Mouse (Mus musculus) MEL (cell line): ENCODE measurements around the gene Lpxn. TPM values are rescaled to one million over a fixed set of nuclear protein-coding genes. Genes with fewer than 3 reads are reported as not detected.

Experiments used
- DNase-seq: peaks from one replicate; pipeline ENCODE4 v3.0.0; 2011; ENCODE audit warnings: low read depth, low spot score
- H3K27ac ChIP-seq: 2 replicates; pipeline ENCODE4 v1.5.1; 2012; ENCODE audit warnings: low read depth, mild to moderate bottlenecking, control low read depth, low read length, moderate library complexity; ENCODE audit not compliant: control insufficient read depth
- H3K27me3 ChIP-seq, 2 experiments: fragments of 150-350 bp in 1 of 2; sonication (generic) in 1 of 2; 2 replicates each; pipeline ENCODE4 v1.6.1; 2012; ENCODE audit warnings: low read length in 2 of 2, mild to moderate bottlenecking in 2 of 2, improper control_type of control experiment in 1 of 2, moderate library complexity in 1 of 2; ENCODE audit not compliant: insufficient read depth in 2 of 2, control insufficient read depth in 1 of 2
- H3K36me3 ChIP-seq, 2 experiments: 2 replicates each; pipeline ENCODE4 v1.6.1; 2012 to 2014; ENCODE audit warnings: low read length in 2 of 2, improper control_type of control experiment in 1 of 2, inconsistent platforms in 1 of 2, mild to moderate bottlenecking in 1 of 2; ENCODE audit not compliant: insufficient read depth in 2 of 2, control insufficient read depth in 1 of 2
- H3K4me1 ChIP-seq, 2 experiments: fragments of 150-350 bp in 1 of 2; sonication (generic) in 1 of 2; 2 replicates each; pipeline ENCODE4 v1.6.1; 2012; ENCODE audit warnings: low read length in 2 of 2, improper control_type of control experiment in 1 of 2, mild to moderate bottlenecking in 1 of 2; ENCODE audit not compliant: insufficient read depth in 2 of 2, control insufficient read depth in 1 of 2
- H3K4me3 ChIP-seq, 2 experiments: fragments of 150-350 bp in 1 of 2; sonication (generic) in 1 of 2; 2 replicates each; pipeline ENCODE4 v1.5.1; 2012; ENCODE audit warnings: low read depth in 2 of 2, low read length in 2 of 2, mild to moderate bottlenecking in 2 of 2, moderate library complexity in 2 of 2, control low read depth in 1 of 2, improper control_type of control experiment in 1 of 2; ENCODE audit not compliant: control insufficient read depth in 1 of 2, insufficient read depth in 1 of 2
- H3K79me2 ChIP-seq: 2 replicates; pipeline ENCODE4 v1.6.1; 2012; ENCODE audit warnings: mild to moderate bottlenecking, low read length, moderate library complexity; ENCODE audit not compliant: control insufficient read depth, poor library complexity, insufficient read depth
- H3K9ac ChIP-seq: 2 replicates; pipeline ENCODE4 v1.6.1; 2012; ENCODE audit warnings: low read depth, mild to moderate bottlenecking, control low read depth, low read length, moderate library complexity; ENCODE audit not compliant: control insufficient read depth, poor library complexity, severe bottlenecking
- H3K9me3 ChIP-seq: fragments of 150-350 bp; sonication (generic); replicated peaks from 2 replicates; pipeline ENCODE4 v1.6.1; 2012; ENCODE audit warnings: mild to moderate bottlenecking, low read length, improper control_type of control experiment, moderate library complexity; ENCODE audit not compliant: insufficient read depth
- BHLHE40 ChIP-seq: IDR thresholded peaks from 2 replicates; pipeline ENCODE4 v1.6.1; 2012; ENCODE audit warnings: low read depth, mild to moderate bottlenecking, inconsistent platforms, low read length, improper control_type of control experiment, borderline replicate concordance
- CHD2 ChIP-seq: IDR thresholded peaks from 2 replicates; pipeline ENCODE4 v1.6.1; 2011; ENCODE audit warnings: low read length, improper control_type of control experiment
- CTCF ChIP-seq, 3 experiments: IDR thresholded peaks in 2 of 3; conservative IDR thresholded peaks in 1 of 3; 2 replicates each; pipeline ENCODE4 v1.5.1; 2011 to 2012; ENCODE audit warnings: low read length in 3 of 3, low read depth in 2 of 3, mild to moderate bottlenecking in 2 of 3, improper control_type of control experiment in 1 of 3, inconsistent platforms in 1 of 3, mixed read lengths in 1 of 3, moderate library complexity in 1 of 3; ENCODE audit not compliant: control insufficient read depth in 1 of 3, insufficient read depth in 1 of 3, poor library complexity in 1 of 3, severe bottlenecking in 1 of 3
- ELF1 ChIP-seq: IDR thresholded peaks from 2 replicates; pipeline ENCODE4 v1.6.1; 2014; ENCODE audit warnings: low read depth, mild to moderate bottlenecking, inconsistent platforms, low read length, improper control_type of control experiment, moderate library complexity
- EP300 ChIP-seq, 2 experiments: IDR thresholded peaks; 2 replicates each; pipeline ENCODE4 v1.6.1; 2011; ENCODE audit warnings: improper control_type of control experiment in 2 of 2, low read length in 2 of 2, low read depth in 1 of 2, mild to moderate bottlenecking in 1 of 2
- ETS1 ChIP-seq: IDR thresholded peaks from 2 replicates; pipeline ENCODE4 v1.6.1; 2012; ENCODE audit warnings: low read depth, mild to moderate bottlenecking, inconsistent platforms, low read length, improper control_type of control experiment, moderate library complexity
- GATA1 ChIP-seq: IDR thresholded peaks from 2 replicates; pipeline ENCODE4 v1.6.1; 2011; ENCODE audit warnings: low read depth, low read length, improper control_type of control experiment
- HCFC1 ChIP-seq: IDR thresholded peaks from 2 replicates; pipeline ENCODE4 v1.6.1; 2012; ENCODE audit warnings: low read depth, mild to moderate bottlenecking, inconsistent platforms, low read length, improper control_type of control experiment, moderate library complexity
- JUND ChIP-seq: IDR thresholded peaks from 2 replicates; pipeline ENCODE4 v1.6.1; 2011; ENCODE audit warnings: low read depth, mild to moderate bottlenecking, improper control_type of control experiment, low read length
- MAZ ChIP-seq: IDR thresholded peaks from 2 replicates; pipeline ENCODE4 v1.6.1; 2012; ENCODE audit warnings: low read depth, mild to moderate bottlenecking, inconsistent platforms, low read length, improper control_type of control experiment
- MXI1 ChIP-seq: IDR thresholded peaks from 2 replicates; pipeline ENCODE4 v1.6.1; 2011; ENCODE audit warnings: mild to moderate bottlenecking, low read depth, low read length, improper control_type of control experiment
- MYB ChIP-seq: IDR thresholded peaks from 2 replicates; pipeline ENCODE4 v1.6.1; 2011; ENCODE audit warnings: mild to moderate bottlenecking, low read depth, low read length, improper control_type of control experiment
- RAD21 ChIP-seq: IDR thresholded peaks from 2 replicates; pipeline ENCODE4 v1.6.1; 2011; ENCODE audit warnings: mild to moderate bottlenecking, low read depth, low read length, improper control_type of control experiment
- SIN3A ChIP-seq: IDR thresholded peaks from 2 replicates; pipeline ENCODE4 v1.6.1; 2012; ENCODE audit warnings: low read length, improper control_type of control experiment, inconsistent platforms
- SMC3 ChIP-seq: IDR thresholded peaks from 2 replicates; pipeline ENCODE4 v1.6.1; 2011; ENCODE audit warnings: low read depth, low read length, improper control_type of control experiment
- TBP ChIP-seq: IDR thresholded peaks from 2 replicates; pipeline ENCODE4 v1.8.0; 2011; ENCODE audit warnings: low read depth, low read length, improper control_type of control experiment
- TCF12 ChIP-seq: IDR thresholded peaks from 2 replicates; pipeline ENCODE4 v1.6.1; 2014; ENCODE audit warnings: low read depth, mild to moderate bottlenecking, inconsistent platforms, low read length, improper control_type of control experiment, moderate library complexity
- USF1 ChIP-seq: IDR thresholded peaks from 2 replicates; pipeline ENCODE4 v1.6.1; 2014; ENCODE audit warnings: low read depth, mild to moderate bottlenecking, inconsistent platforms, low read length, improper control_type of control experiment, moderate library complexity
- USF2 ChIP-seq, 2 experiments: IDR thresholded peaks; 2 replicates each; pipeline ENCODE4 v1.6.1; 2011 to 2012; ENCODE audit warnings: improper control_type of control experiment in 2 of 2, low read length in 2 of 2, borderline replicate concordance in 1 of 2, inconsistent platforms in 1 of 2, low read depth in 1 of 2, mild to moderate bottlenecking in 1 of 2; ENCODE audit not compliant: insufficient read depth in 1 of 2
- ZC3H11A ChIP-seq: IDR thresholded peaks from 2 replicates; pipeline ENCODE4 v1.6.1; 2012; ENCODE audit warnings: low read depth, mild to moderate bottlenecking, inconsistent platforms, low read length, improper control_type of control experiment
- ZMIZ1 ChIP-seq: IDR thresholded peaks from 2 replicates; pipeline ENCODE4 v1.6.1; 2012; ENCODE audit warnings: low read depth, mild to moderate bottlenecking, inconsistent platforms, low read length, improper control_type of control experiment, moderate library complexity
- ZNF384 ChIP-seq: IDR thresholded peaks from 2 replicates; pipeline ENCODE4 v1.6.1; 2012; ENCODE audit warnings: low read depth, mild to moderate bottlenecking, inconsistent platforms, low read length, improper control_type of control experiment
- polyA plus RNA-seq, 2 experiments: library from polyadenylated mRNA; stranded (reverse) in 1 of 2; unstranded in 1 of 2; fragments of >175 nt in 1 of 2; fragments of >200 nt in 1 of 2; gene quantifications; 2 replicates each; pipeline versions ENCODE4 v1.2.1 to v1.2.4; 2012; ENCODE audit warnings: low replicate concordance in 2 of 2, low read depth in 1 of 2; ENCODE audit not compliant: insufficient read length in 2 of 2, insufficient read depth in 1 of 2, missing spikeins in 1 of 2
- total RNA-seq: library from RNA; depleted of rRNA; stranded (reverse); fragments of 300-350 nt; gene quantifications from 2 replicates; pipeline ENCODE4 v1.2.3, GENCODE M21; 2012

The Lpxn gene
- total and polyA plus RNA-seq, 3 experiments: 9.9 to 12.3 TPM; not detected in 1

DNA sequence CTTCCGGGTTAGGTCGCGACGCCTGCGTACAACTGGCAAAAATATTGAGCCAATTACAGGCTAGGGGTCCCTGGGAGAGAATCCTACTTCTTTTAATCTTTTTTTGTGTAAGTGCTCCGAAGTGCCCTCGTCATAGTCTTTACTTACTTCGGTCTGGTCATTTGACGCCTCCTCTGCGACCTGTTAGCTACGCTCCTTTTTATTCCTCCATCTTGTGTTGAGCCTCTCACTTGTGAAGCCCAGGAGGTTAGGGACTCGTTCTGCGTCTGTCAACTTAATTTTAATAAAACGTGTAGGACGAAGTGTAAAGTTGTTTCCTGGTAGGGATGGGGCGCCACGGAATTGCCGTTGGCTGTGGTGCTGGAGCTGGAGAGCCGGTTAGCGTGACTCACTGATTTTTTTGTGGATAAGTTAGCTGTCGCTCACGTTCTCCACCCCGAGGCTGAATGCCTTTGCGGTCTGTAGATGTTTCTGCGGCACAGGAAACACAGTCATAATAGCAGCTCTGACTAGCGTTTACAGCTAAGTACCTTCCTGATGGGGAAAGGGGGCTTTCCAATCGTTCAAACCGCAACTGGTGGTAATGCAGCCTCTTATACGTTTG, 437 bp downstream of the Lpxn start (continued):
- peak; percentile 86; the same call in 1 of the 2 replicates for TF ChIP-seq JUND
- no peak for TF ChIP-seq ZNF384
- TF ChIP-seq TBP: peak; percentile 55; the same call in 1 of the 2 replicates

DNA sequence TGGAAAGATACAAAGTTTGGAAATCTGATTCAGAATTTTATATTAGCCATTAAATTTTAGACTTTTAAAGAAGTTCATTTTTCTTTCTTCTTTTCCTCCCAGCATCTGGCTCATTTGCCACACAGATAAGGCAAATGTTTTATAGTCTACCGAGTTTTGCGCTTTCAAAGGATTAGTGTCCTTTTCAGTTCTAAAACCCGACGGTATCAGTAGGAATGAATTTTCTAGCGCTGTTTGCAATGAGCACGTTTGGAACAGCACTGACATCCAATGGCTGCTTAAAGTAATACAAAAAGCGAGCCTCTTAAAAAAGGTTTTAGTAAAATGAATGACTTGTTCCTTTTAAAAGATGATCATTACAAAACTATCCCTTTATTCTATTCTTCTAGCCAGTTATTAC, 1.1 kb downstream of the Lpxn start:
- H3K4me1 ChIP-seq: peaks cover 0 to 12% of the 10 kb centered on the region in 2 experiments; a peak in 2 of 4 replicates
- peaks cover 0 to 8% of the 10 kb centered on the region in 2 experiments; a peak in 3 of 4 replicates for H3K36me3 ChIP-seq
- peak overlapping the region; percentile 44 to 95 for H3K4me3 ChIP-seq
- H3K79me2 ChIP-seq: peaks cover 28% of the 10 kb centered on the region
- H3K27ac ChIP-seq: peak overlapping the region; percentile 97
- TF ChIP-seq ETS1 (no peak), USF2 (IDR thresholded peaks at IDR 0.05; ENCODE audit: borderline replicate concordance in 1 of 2, insufficient read depth in 1 of 2, low read depth in 1 of 2, low read length in 2 of 2) (no peak), ZC3H11A (peak; percentile 12; the same call in 1 of the 2 replicates), MYB (no peak), ZMIZ1 (no peak), ZNF384 (peak; percentile 47), GATA1 (0 out of 2 replicates have a peak, but pooled peaks have one; percentile 5), EP300 (IDR thresholded peaks at IDR 0.05; ENCODE audit: low read depth in 1 of 2, low read length in 2 of 2) (0 out of 4 replicates have a peak, but pooled peaks of 1 of the 2 experiments have one; percentile 15), CHD2 (no peak), TBP (no peak), CTCF (IDR thresholded peaks at IDR 0.05 in 2 of 3, conservative IDR thresholded peaks at IDR 0.05 in 1 of 3; ENCODE audit: control insufficient read depth in 1 of 3, insufficient read depth in 1 of 3, low read depth in 2 of 3, low read length in 3 of 3, poor library complexity in 1 of 3, severe bottlenecking in 1 of 3) (peak in 1 of 3 experiments; percentile 45; a peak in 2 of 6 replicates), SMC3 (peak; percentile 43), ELF1 (no peak), RAD21 (peak; percentile 58), MAZ (no peak), HCFC1 (0 out of 2 replicates have a peak, but pooled peaks have one; percentile 16), MXI1 (peak; percentile 18; the same call in 1 of the 2 replicates), BHLHE40 (peak; percentile 49; the same call in 1 of the 2 replicates), JUND (no peak), USF1 (no peak), SIN3A (no peak; the same call in 1 of the 2 replicates), TCF12 (no peak)
- no peaks in the 10 kb centered on the region for H3K27me3 ChIP-seq
- no peaks in the 10 kb centered on the region for H3K9me3 ChIP-seq
- H3K9ac ChIP-seq: peak overlapping the region; percentile 100
- peak; percentile 73 for DNase-seq
